Mouse (Mus musculus): ENCODE data around the gene Zrsr1. TPM values are rescaled to one million over a fixed set of nuclear protein-coding genes. Genes with fewer than 3 reads are reported as not detected.
A peak's percentile ranks its signal among the peaks of the same experiment; 100 is the strongest.

Gene Zrsr1
- 0.67 and 1.2 TPM in 2 replicates for polyA plus RNA-seq (2012)

DNA sequence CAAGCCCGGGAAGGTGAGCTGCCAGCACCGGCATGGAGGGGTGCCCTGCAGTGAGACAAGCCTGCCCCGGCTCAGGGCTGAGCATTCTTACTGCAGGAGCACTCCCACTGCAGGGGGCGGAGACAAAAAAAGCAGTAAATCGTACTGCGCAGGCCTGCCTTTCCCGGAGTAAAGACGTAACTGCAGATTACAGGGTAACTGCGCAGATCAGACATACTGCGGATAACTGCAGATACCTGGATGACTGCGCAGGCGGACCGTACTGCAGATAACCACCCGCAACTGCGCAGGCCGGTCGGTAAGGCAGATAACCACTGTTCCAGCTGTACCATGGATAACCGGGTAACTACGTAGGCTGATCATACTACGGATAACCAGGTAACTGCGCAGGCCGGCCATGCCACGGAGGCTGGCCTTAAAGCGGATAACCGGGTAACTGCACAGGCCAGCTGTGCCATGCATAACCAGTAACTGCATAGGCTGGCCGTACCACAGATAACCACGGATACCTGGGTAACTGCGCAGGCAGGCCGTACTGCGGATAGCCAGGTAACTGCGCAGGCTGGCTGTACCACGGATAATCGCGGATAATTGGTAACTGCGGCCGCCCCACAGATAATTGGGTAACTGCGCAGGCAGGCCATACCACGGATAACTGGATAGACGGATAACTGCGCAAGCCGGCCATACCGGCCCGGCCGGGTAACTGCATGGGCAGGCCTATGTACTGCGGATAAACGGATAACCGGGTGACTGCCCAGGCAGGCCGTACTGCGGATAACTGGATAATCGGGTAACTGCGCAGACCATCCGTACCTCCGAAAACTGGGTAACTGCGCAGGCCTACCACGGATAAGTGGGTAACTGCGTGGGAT lies at the start of gene Zrsr1:
Zrsr1 (plus strand) TSS at position 171 of the 875 bp plus-strand sequence.
- Histone ChIP-seq H3K4me3 (replicated peaks) (peak within 1 kb of the TSS; percentile 79), H3K9me3 (ENCODE audit: control insufficient read depth, low read length) (peaks cover 16% of the 10 kb centered on the region), H3K27me3 (ENCODE audit: control insufficient read depth) (no peaks in the 10 kb centered on the region), H3K4me1 (ENCODE audit: control insufficient read depth) (peaks cover 42% of the 10 kb centered on the region), H3K36me3 (ENCODE audit: control insufficient read depth) (peaks cover 43% of the 10 kb centered on the region)
- TF ChIP-seq TAL1 (IDR thresholded peaks at IDR 0.05; ENCODE audit: low read length), result peak; percentile 80
- TF ChIP-seq GATA1 (IDR thresholded peaks at IDR 0.05; ENCODE audit: low read length), result peak; percentile 87

DNA sequence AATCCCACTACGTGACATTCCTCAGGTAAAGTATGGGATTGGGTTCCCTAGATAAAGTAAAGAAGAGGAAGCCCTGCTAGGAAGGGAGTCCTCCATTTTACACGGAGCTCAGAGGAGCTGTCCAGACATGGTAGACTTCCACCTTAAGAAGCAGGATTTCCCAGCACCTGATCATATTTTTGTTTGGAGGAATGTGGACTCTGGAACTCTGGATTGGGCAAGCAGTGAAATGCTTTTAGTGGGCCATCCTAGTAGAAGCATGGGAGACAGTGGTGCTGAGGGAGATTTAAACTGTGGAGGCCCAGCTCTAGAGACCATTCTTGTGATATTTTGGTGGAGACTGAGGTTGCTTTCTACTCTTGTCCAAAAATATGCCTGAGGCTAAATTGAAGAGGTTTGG lies 49.3 kb upstream of the Zrsr1 start:
- no peak for TF ChIP-seq TAL1 (IDR thresholded peaks at IDR 0.05; ENCODE audit: low read length)
- no peak for TF ChIP-seq GATA1 (IDR thresholded peaks at IDR 0.05; ENCODE audit: low read length)
- Histone ChIP-seq H3K4me1 (ENCODE audit: control insufficient read depth) (peaks cover 8% of the 10 kb centered on the region), H3K27me3 (ENCODE audit: control insufficient read depth) (no peaks in the 10 kb centered on the region), H3K4me3 (replicated peaks) (no peak overlapping the region), H3K9me3 (ENCODE audit: control insufficient read depth, low read length) (no peaks in the 10 kb centered on the region), H3K36me3 (ENCODE audit: control insufficient read depth) (no peaks in the 10 kb centered on the region)

DNA sequence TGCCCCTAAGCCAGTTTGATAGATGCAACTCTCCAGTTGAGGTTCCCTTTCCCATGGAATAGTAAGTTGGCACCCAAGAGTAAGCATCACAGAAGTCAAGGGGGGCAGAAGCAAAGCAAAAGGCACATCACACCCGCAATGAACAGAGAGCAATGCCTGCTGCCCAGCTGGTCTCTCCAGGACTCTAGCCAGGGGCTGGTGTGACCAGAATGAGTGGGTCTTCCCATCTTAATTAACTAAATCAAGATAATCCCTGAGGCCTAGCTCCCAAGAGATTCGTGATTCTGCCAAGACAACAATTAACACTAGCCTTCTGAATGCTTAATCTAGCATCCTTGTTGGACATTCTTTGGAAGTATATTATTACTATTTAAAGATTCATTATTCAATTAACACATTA lies 48.2 kb upstream of the Zrsr1 start:
- TF ChIP-seq TAL1 (IDR thresholded peaks at IDR 0.05; ENCODE audit: low read length), result no peak
- no peak for TF ChIP-seq GATA1 (IDR thresholded peaks at IDR 0.05; ENCODE audit: low read length)
- Histone ChIP-seq H3K36me3 (ENCODE audit: control insufficient read depth) (no peaks in the 10 kb centered on the region), H3K9me3 (ENCODE audit: control insufficient read depth, low read length) (no peaks in the 10 kb centered on the region)

DNA sequence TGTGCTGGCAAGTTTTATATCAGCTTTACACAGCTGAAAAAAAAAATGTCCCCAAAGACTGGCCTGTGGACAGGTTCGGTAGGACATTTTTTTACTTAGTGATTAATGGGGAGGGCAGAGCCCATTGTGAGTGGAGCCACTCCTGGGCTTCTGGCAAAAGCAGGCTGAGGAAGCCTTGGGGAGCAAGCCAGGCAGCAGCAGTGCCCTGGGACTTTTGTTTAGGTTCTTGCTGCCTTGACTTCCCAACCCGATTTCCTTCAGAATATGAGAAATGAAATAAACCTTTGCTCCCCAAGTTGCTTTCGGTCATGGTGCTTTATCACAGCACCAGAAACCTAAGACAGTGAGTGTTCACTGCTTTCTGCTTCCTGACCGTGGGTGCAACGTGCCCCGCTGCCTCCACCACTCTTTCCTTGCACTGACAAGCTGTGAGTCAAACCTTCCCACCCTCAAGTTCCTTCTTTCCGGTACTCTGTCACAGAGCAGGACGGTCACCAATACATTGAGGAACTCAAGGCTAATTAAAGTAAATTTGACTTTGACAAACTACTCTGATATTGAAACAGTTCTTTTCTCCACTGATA lies 43.1 kb upstream of the Zrsr1 start:
- Histone ChIP-seq H3K9me3 (ENCODE audit: control insufficient read depth, low read length) (no peaks in the 10 kb centered on the region), H3K4me3 (replicated peaks) (no peak overlapping the region), H3K36me3 (ENCODE audit: control insufficient read depth) (no peaks in the 10 kb centered on the region), H3K4me1 (ENCODE audit: control insufficient read depth) (peaks cover 28% of the 10 kb centered on the region), H3K27me3 (ENCODE audit: control insufficient read depth) (no peaks in the 10 kb centered on the region)
- TF ChIP-seq GATA1 (IDR thresholded peaks at IDR 0.05; ENCODE audit: low read length) (no peak), TAL1 (IDR thresholded peaks at IDR 0.05; ENCODE audit: low read length) (no peak)

More for the DNA sequence above, 48.2 kb upstream of the Zrsr1 start:
- no peak overlapping the region for H3K4me3 ChIP-seq (replicated peaks)
- no peaks in the 10 kb centered on the region for H3K27me3 ChIP-seq (ENCODE audit: control insufficient read depth)
- H3K4me1 ChIP-seq (ENCODE audit: control insufficient read depth), result peaks cover 3% of the 10 kb centered on the region

DNA sequence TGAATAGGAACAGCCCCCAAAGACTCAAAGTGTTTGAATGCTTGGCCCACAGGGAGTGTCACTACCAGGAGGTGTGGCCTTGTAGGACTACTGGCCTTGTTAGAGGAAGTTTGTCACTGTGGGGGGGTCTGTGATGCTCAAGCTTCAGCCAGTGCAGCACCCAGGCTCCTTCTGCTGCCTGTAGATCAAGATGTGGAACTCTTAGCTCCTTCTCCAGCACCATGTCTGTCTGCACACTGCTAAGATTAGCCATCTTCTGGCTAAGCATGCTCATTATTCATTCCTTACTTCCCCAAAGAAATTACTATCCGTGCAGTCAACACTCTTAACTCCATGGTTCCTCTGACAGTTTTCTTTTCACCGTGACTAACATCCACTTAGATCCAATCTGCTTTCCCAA lies 41.7 kb upstream of the Zrsr1 start:
- Histone ChIP-seq H3K9me3 (ENCODE audit: control insufficient read depth, low read length) (no peaks in the 10 kb centered on the region), H3K27me3 (ENCODE audit: control insufficient read depth) (no peaks in the 10 kb centered on the region), H3K4me1 (ENCODE audit: control insufficient read depth) (peaks cover 28% of the 10 kb centered on the region), H3K4me3 (replicated peaks) (no peak overlapping the region), H3K36me3 (ENCODE audit: control insufficient read depth) (no peaks in the 10 kb centered on the region)
- TF ChIP-seq TAL1 (IDR thresholded peaks at IDR 0.05; ENCODE audit: low read length) (no peak), GATA1 (IDR thresholded peaks at IDR 0.05; ENCODE audit: low read length) (no peak)

DNA sequence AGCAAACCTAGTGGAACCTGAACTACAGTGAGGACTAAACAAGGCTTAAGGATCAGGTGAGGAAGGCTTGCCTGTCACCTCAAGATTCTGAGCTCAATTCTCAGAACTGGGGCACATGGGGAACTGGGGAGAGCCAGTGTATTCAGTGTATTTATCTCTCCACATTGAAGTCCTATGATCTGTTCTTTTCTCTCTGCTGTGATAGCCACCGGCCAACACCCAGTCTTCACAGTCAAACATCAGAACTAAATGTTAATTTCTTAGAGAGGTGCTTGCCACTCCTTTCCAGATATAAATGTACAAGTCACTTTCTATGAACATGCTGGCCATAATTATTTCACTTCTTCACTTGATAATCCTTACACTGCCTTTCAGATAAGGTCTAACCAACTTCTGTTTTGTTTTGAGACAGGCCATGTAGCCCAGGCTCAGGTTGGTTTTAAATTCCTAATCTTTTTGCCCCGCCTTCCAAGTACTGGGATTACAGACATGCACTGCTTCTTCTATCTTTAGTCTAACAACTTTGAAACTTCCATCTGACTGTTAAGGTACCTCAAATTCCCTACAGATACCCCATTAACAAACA lies 40.4 kb upstream of the Zrsr1 start:
- no peaks in the 10 kb centered on the region for H3K36me3 ChIP-seq (ENCODE audit: control insufficient read depth)
- no peak overlapping the region for H3K4me3 ChIP-seq (replicated peaks)
- TF ChIP-seq GATA1 (IDR thresholded peaks at IDR 0.05; ENCODE audit: low read length) (no peak), TAL1 (IDR thresholded peaks at IDR 0.05; ENCODE audit: low read length) (no peak)
- H3K9me3 ChIP-seq (ENCODE audit: control insufficient read depth, low read length), result no peaks in the 10 kb centered on the region
- H3K4me1 ChIP-seq (ENCODE audit: control insufficient read depth), result peaks cover 28% of the 10 kb centered on the region
- H3K27me3 ChIP-seq (ENCODE audit: control insufficient read depth), result no peaks in the 10 kb centered on the region

DNA sequence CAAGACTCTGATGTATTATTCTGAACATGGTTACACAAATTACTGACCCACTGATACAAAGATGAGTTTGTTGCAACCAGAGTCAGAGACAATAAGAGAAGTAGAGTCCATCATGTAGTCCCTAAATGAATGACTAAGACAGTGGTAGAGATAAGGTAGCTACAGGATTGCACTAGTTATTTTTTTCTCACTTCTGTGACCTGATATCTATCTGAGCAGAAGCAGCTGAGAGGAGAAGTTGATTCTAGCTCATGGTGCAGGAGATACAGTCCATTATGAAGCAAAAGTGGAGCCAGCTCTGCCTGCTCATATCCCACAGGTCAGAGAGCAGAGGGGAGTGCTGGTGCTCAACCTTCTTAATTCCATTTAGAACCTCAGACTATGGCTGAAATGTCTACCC lies 39.6 kb upstream of the Zrsr1 start:
- H3K36me3 ChIP-seq (ENCODE audit: control insufficient read depth), result no peaks in the 10 kb centered on the region
- peaks cover 28% of the 10 kb centered on the region for H3K4me1 ChIP-seq (ENCODE audit: control insufficient read depth)
- H3K4me3 ChIP-seq (replicated peaks), result no peak overlapping the region
- no peak for TF ChIP-seq GATA1 (IDR thresholded peaks at IDR 0.05; ENCODE audit: low read length)
- no peak for TF ChIP-seq TAL1 (IDR thresholded peaks at IDR 0.05; ENCODE audit: low read length)
- H3K27me3 ChIP-seq (ENCODE audit: control insufficient read depth), result no peaks in the 10 kb centered on the region
- H3K9me3 ChIP-seq (ENCODE audit: control insufficient read depth, low read length), result no peaks in the 10 kb centered on the region

DNA sequence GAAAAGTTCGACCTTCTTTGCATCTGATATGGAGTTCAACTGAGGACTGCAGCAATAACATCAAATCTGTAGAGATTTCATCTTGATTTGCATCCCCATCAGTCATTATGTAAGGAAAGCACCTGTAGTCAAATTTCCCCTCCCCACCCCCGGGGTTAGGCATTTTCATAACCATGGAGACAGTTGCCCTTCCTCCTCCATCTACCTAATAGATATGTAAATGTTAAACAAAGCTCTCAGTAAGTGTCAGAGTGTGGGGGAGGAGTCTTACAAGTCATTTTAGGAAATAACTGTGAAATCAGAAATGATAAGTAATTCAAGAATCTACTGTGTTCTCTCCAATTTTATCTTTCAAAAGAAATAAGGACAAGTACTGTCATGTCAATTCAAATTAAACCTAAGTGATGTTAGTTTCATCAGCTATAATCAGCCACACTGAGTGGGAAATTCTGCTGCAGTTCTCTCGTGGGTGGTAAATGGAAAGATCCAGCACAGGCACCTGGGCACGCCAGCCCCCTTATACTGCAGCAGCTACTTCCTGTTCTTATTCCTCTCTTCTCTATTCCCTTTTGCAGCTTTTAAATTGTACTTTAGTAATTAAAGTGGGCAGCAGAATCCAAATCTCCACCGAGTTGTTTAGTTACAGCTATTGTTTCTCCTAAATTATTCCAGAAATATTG lies 35.2 kb upstream of the Zrsr1 start:
- no peak for TF ChIP-seq GATA1 (IDR thresholded peaks at IDR 0.05; ENCODE audit: low read length)
- no peak for TF ChIP-seq TAL1 (IDR thresholded peaks at IDR 0.05; ENCODE audit: low read length)
- Histone ChIP-seq H3K27me3 (ENCODE audit: control insufficient read depth) (no peaks in the 10 kb centered on the region), H3K4me3 (replicated peaks) (no peak overlapping the region), H3K9me3 (ENCODE audit: control insufficient read depth, low read length) (no peaks in the 10 kb centered on the region), H3K4me1 (ENCODE audit: control insufficient read depth) (peaks cover 16% of the 10 kb centered on the region), H3K36me3 (ENCODE audit: control insufficient read depth) (no peaks in the 10 kb centered on the region)
